Mouse (Mus musculus) hindbrain, embryonic 13.5 days (tissue): ENCODE results near the gene Ell3. TPM values are rescaled to one million over a fixed set of nuclear protein-coding genes. Genes with fewer than 3 reads are reported as not detected.
A peak's percentile ranks its signal among the peaks of the same experiment; 100 is the strongest.

Source experiments
- ATAC-seq: fragments of 200-750 bp; cut with Nextera tagmentation; 2 replicates; pipeline ENCODE4 v1.8.0; 2017; ENCODE audit warnings: moderate TSS enrichment; ENCODE audit not compliant: low FRiP score
- H3K27ac ChIP-seq: fragments of 300-500 bp; sonication (generic); 2 replicates; pipeline ENCODE4 v1.5.1; 2015; ENCODE audit warnings: inconsistent platforms, mild to moderate bottlenecking, moderate library complexity
- H3K27me3 ChIP-seq: fragments of 300-500 bp; sonication (generic); 2 replicates; pipeline ENCODE4 v1.6.1; 2015; ENCODE audit warnings: mild to moderate bottlenecking, inconsistent platforms
- H3K36me3 ChIP-seq: fragments of 300-500 bp; sonication (generic); 2 replicates; pipeline ENCODE4 v1.6.1; 2015; ENCODE audit warnings: mild to moderate bottlenecking, inconsistent platforms
- H3K4me1 ChIP-seq: fragments of 300-500 bp; sonication (generic); replicated peaks from 2 replicates; pipeline ENCODE4 v1.6.1; 2015; ENCODE audit warnings: inconsistent platforms
- H3K4me2 ChIP-seq: fragments of 300-500 bp; sonication (generic); 2 replicates; pipeline ENCODE4 v1.6.1; 2015; ENCODE audit warnings: inconsistent platforms, mild to moderate bottlenecking, moderate library complexity
- H3K4me3 ChIP-seq: fragments of 300-500 bp; sonication (generic); 2 replicates; pipeline ENCODE4 v1.5.1; 2015; ENCODE audit warnings: mild to moderate bottlenecking, inconsistent platforms
- H3K9ac ChIP-seq: fragments of 300-500 bp; sonication (generic); 2 replicates; pipeline ENCODE4 v1.6.1; 2015; ENCODE audit warnings: mild to moderate bottlenecking, inconsistent platforms
- H3K9me3 ChIP-seq: fragments of 300-500 bp; sonication (generic); 2 replicates; pipeline ENCODE4 v1.6.1; 2016; ENCODE audit warnings: inconsistent platforms
- WGBS: fragments of 180-500 bp; shearing (Covaris S2); methylation state at CpG from one replicate; pipeline ENCODE4 v1.1.7; 2015; 5-methylcytosine and 5-hydroxymethylcytosine counted together
- polyA plus RNA-seq: library from polyadenylated mRNA; unstranded; fragments of >200 nt; fragmentation: Nextera tagmentation; extraction: Ambion mirVana; gene quantifications from 2 replicates; pipeline ENCODE4 v1.2.1, GENCODE M21; 2015

Ell3 gene
- polyA plus RNA-seq, 1 experiment from 2014 or later, result 2.8 TPM

DNA sequence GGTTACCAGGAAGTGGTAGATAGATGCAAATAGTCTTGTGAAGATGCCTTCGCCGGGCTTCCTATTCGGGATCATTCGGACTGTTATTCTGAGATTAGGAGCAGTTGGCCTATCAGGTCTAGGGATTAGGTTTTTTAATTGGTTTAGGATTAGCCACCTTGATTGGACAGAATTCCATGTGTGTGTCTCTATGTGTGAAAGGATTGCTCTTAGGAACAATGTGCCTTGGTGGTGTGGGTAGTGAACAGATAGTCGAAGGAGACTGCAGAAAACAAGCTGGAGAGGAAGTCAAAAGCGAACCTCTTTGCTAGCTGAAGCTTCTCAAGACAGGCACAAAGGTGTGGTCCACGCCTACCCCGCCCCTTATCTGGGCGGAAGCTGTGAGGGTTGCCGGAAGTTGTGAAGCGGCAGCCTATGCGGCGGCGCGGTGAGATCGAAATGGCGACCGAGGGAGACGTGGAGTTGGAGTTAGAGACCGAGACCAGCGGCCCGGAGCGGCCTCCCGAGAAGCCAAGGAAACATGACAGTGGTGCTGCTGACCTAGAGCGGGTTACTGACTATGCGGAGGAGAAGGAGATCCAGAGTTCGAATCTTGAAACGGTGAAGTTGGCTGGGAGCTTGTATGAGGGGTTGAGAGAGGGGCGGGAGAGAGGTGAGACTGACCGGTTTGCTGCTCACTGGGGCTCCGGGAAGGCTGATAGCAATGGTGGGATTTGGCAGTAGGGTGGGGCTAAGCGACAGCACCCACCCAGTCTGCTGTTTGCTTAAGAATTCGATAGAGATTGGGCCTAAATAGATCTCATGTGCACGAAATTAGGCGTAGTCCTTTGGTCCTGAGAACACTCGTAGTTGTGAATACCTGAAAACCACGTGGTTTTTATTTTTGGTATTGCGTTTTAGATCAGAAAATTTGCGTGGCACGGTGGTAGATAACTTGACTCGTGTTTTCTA lies 12.9 kb upstream of the Ell3 start, which contains the start of gene Serinc4:
Gene Serinc4 (minus strand): TSS at position 90 of the 951 bp plus-strand sequence.
- Histone ChIP-seq H3K4me3 (peak within 1 kb of the TSS; percentile 78), H3K27me3 (no peaks in the 10 kb centered on the region), H3K27ac (peak within 1 kb of the TSS; percentile 76), H3K9ac (peak within 1 kb of the TSS; percentile 83), H3K9me3 (no peaks in the 10 kb centered on the region), H3K4me1 (peaks cover 24% of the 10 kb centered on the region), H3K36me3 (peaks cover 46% of the 10 kb centered on the region), H3K4me2 (peak within 1 kb of the TSS; percentile 70)
- 6% methylated on average over 41 of the region's 41 CpGs for WGBS
- ATAC-seq, result peak; percentile 91

GRCm38 (mm10) chr2:121455534-121455933 lies 11.5 kb upstream of the Ell3 start:
- WGBS, result 80% methylated on average over 5 of the region's 5 CpGs
- peaks cover 49% of the 10 kb centered on the region for H3K36me3 ChIP-seq
- H3K4me3 ChIP-seq, result no peak overlapping the region
- no peak for ATAC-seq
- no peak overlapping the region for H3K4me2 ChIP-seq
- H3K27me3 ChIP-seq, result no peaks in the 10 kb centered on the region
- H3K9me3 ChIP-seq, result no peaks in the 10 kb centered on the region
- no peak overlapping the region for H3K9ac ChIP-seq
- peaks cover 35% of the 10 kb centered on the region for H3K4me1 ChIP-seq
- H3K27ac ChIP-seq, result no peak overlapping the region

DNA sequence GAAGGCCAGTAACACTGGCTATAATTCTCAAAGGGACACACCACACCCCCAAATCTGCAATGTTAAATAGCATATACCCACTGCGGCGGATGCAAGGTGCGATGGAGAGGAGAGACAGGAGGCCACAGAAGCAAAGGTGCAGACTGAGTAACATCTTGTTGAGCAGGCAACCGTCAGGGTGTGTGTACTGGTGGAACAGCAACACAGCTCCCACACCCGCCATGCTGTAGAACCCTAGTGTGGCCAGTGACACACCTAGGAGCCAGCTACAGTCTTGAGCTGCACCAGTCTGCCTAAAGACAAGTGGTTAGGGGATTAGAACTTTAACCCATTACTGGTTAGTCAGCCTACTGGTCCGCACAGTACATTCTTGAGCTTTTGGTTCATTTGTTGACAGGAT lies 9.8 kb upstream of the Ell3 start:
- Histone ChIP-seq H3K27ac (no peak overlapping the region), H3K36me3 (peaks cover 36% of the 10 kb centered on the region), H3K4me2 (no peak overlapping the region), H3K4me1 (peaks cover 41% of the 10 kb centered on the region), H3K9ac (no peak overlapping the region), H3K27me3 (no peaks in the 10 kb centered on the region), H3K4me3 (no peak overlapping the region), H3K9me3 (no peaks in the 10 kb centered on the region)
- 91% methylated on average over 6 of the region's 6 CpGs for WGBS
- ATAC-seq, result no peak

DNA sequence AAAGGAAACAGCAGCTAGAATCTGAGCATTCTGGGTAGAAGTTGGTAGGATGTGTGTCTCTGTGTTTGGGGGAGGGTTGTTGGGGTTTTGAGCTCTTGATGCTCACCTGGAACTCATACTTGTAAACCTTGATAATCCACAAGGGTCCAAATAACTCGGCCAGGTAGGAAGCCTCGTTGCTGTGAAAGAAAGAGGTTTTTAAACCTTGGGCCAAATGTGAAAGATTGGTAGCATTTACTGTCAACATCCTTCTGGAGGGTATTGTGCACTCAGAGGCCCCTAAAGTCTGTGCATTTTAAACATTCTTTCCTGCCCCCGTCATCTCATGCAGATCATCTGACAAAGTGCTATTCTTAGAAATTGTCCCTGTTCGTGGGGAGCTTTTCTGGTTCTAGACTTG lies 8.9 kb upstream of the Ell3 start, which contains the start of gene Hypk:
Gene Hypk (plus strand): TSS at position 301 of the 400 bp plus-strand sequence.
- Histone ChIP-seq H3K9me3 (no peaks in the 10 kb centered on the region), H3K4me2 (no peak within 1 kb of the TSS), H3K4me3 (no peak within 1 kb of the TSS), H3K27ac (no peak within 1 kb of the TSS), H3K9ac (no peak within 1 kb of the TSS), H3K4me1 (peaks cover 42% of the 10 kb centered on the region), H3K27me3 (no peaks in the 10 kb centered on the region), H3K36me3 (peaks cover 31% of the 10 kb centered on the region)
- ATAC-seq, result no peak
- 80% methylated on average over 4 of the region's 4 CpGs for WGBS

DNA sequence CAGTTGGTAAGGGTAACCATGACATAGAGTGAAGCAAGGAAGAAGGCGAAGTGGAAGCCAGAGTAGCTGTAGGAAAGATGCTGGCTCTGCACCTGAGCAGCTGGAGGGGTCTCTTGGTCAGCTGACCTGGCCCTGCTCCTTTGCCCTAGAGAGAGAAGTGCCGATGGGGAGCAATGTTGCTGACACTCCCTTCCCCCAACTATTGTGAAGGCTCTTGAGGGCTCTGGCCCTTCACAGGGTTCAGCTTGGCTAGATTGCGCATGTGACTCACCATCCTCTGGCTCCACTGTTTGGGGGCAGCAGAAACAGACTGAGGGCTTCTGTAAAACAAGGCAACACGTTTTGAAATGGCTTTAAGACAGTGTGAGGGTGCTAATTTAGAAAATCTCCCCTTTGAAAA lies 8.3 kb upstream of the Ell3 start:
- H3K4me1 ChIP-seq, result peaks cover 39% of the 10 kb centered on the region
- H3K27me3 ChIP-seq, result no peaks in the 10 kb centered on the region
- WGBS, result 86% methylated on average over 4 of the region's 4 CpGs
- H3K9ac ChIP-seq, result no peak overlapping the region
- ATAC-seq, result no peak
- H3K4me3 ChIP-seq, result no peak overlapping the region
- no peaks in the 10 kb centered on the region for H3K9me3 ChIP-seq
- no peak overlapping the region for H3K27ac ChIP-seq
- H3K36me3 ChIP-seq, result peaks cover 31% of the 10 kb centered on the region
- no peak overlapping the region for H3K4me2 ChIP-seq

DNA sequence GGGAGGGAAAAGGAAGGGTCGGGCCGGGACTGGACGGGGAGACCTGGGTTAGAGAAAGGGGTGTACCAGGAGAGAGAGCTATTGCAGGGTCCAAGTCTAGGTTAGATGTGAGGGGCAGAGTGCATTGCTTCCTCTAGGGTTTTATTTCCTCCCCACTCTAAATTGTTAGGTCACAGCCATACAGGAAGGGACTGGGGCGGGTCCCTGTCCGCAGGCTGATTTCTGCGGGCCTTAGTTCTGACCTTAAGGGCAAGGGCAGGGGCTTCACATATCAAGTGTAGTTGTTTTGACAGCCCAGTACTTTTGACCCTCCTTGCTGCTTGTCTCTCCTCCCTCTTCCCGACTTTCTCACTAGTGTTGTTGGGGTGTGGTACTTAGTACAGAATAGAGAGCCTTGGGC lies 6.0 kb upstream of the Ell3 start:
- ATAC-seq, result 0 out of 2 replicates have a peak, but pooled peaks have one; percentile 0
- Histone ChIP-seq H3K27ac (peak overlapping the region; percentile 98), H3K27me3 (no peaks in the 10 kb centered on the region), H3K9me3 (no peaks in the 10 kb centered on the region), H3K4me2 (peak overlapping the region; percentile 84), H3K4me1 (peaks cover 28% of the 10 kb centered on the region), H3K36me3 (peaks cover 31% of the 10 kb centered on the region), H3K4me3 (peak overlapping the region; percentile 93), H3K9ac (peak overlapping the region; percentile 95)
- 3% methylated on average over 7 of the region's 7 CpGs for WGBS

- peak overlapping the region; percentile 98 for H3K27ac ChIP-seq
- no peaks in the 10 kb centered on the region for H3K9me3 ChIP-seq
- under 1% methylated on average over 52 of the region's 54 CpGs for whole genome bisulfite sequencing
- H3K36me3 ChIP-seq, result peaks cover 31% of the 10 kb centered on the region
- ATAC-seq, result peak; percentile 80
- no peaks in the 10 kb centered on the region for H3K27me3 ChIP-seq
- H3K9ac ChIP-seq, result peak overlapping the region; percentile 95
- peak overlapping the region; percentile 84 for H3K4me2 ChIP-seq
- peaks cover 28% of the 10 kb centered on the region for H3K4me1 ChIP-seq
- peak overlapping the region; percentile 93 for H3K4me3 ChIP-seq
Measured at GRCm38 (mm10) chr2:121449545-121450011, 5.5 kb upstream of the Ell3 start.

GRCm38 (mm10) chr2:121448739-121449535 lies 4.9 kb upstream of the Ell3 start, which contains the start of gene Serf2:
Gene Serf2, plus strand, starts transcription at chr2:121449195.
- peak; percentile 99 for ATAC-seq
- peaks cover 27% of the 10 kb centered on the region for H3K4me1 ChIP-seq
- peak within 1 kb of the TSS; percentile 93 for H3K4me3 ChIP-seq
- peak within 1 kb of the TSS; percentile 84 for H3K4me2 ChIP-seq
- H3K36me3 ChIP-seq, result peaks cover 26% of the 10 kb centered on the region
- H3K9ac ChIP-seq, result peak within 1 kb of the TSS; percentile 95
- H3K27me3 ChIP-seq, result no peaks in the 10 kb centered on the region
- H3K9me3 ChIP-seq, result no peaks in the 10 kb centered on the region
- under 1% methylated on average over 73 of the region's 74 CpGs for WGBS
- H3K27ac ChIP-seq, result peak within 1 kb of the TSS; percentile 98

- 17% methylated on average over 9 of the region's 9 CpGs for WGBS
Measured at GRCm38 (mm10) chr2:121448136-121448535, 4.1 kb upstream of the Ell3 start.

GRCm38 (mm10) chr2:121447006-121447405 lies 2.9 kb upstream of the Ell3 start:
- Histone ChIP-seq H3K4me3 (no peak overlapping the region), H3K27me3 (peaks cover 13% of the 10 kb centered on the region), H3K4me2 (no peak overlapping the region), H3K9me3 (no peaks in the 10 kb centered on the region), H3K27ac (no peak overlapping the region), H3K36me3 (peaks cover 7% of the 10 kb centered on the region; the same call in 1 of the 2 replicates), H3K9ac (no peak overlapping the region), H3K4me1 (peaks cover 32% of the 10 kb centered on the region)
- 93% methylated on average over 3 of the region's 3 CpGs for WGBS
- no peak for ATAC-seq

More at GRCm38 (mm10) chr2:121448136-121448535, 4.1 kb upstream of the Ell3 start:
- H3K9ac ChIP-seq, result peak overlapping the region; percentile 58; the same call in 1 of the 2 replicates
- peak overlapping the region; percentile 84 for H3K27ac ChIP-seq
- H3K27me3 ChIP-seq, result peaks cover 2% of the 10 kb centered on the region
- H3K36me3 ChIP-seq, result peaks cover 18% of the 10 kb centered on the region
- no peak for ATAC-seq
- H3K4me3 ChIP-seq, result peak overlapping the region; percentile 93
- H3K4me2 ChIP-seq, result peak overlapping the region; percentile 84
- peaks cover 24% of the 10 kb centered on the region for H3K4me1 ChIP-seq
- H3K9me3 ChIP-seq, result no peaks in the 10 kb centered on the region

GRCm38 (mm10) chr2:121446506-121446905 lies 2.4 kb upstream of the Ell3 start:
- Histone ChIP-seq H3K27ac (no peak overlapping the region), H3K27me3 (peaks cover 18% of the 10 kb centered on the region), H3K9me3 (no peaks in the 10 kb centered on the region), H3K9ac (no peak overlapping the region), H3K36me3 (peaks cover 6% of the 10 kb centered on the region; the same call in 1 of the 2 replicates), H3K4me3 (no peak overlapping the region), H3K4me1 (peaks cover 35% of the 10 kb centered on the region), H3K4me2 (no peak overlapping the region)
- 79% methylated on average over 4 of the region's 4 CpGs for WGBS
- no peak for ATAC-seq

GRCm38 (mm10) chr2:121445117-121445516 lies 1.0 kb upstream of the Ell3 start:
- peaks cover under 1% of the 10 kb centered on the region; the same call in 1 of the 2 replicates for H3K36me3 ChIP-seq
- no peak for ATAC-seq
- H3K4me2 ChIP-seq, result no peak overlapping the region
- 89% methylated on average over 3 of the region's 3 CpGs for WGBS
- peaks cover 22% of the 10 kb centered on the region for H3K4me1 ChIP-seq
- H3K27ac ChIP-seq, result no peak overlapping the region
- H3K27me3 ChIP-seq, result peaks cover 30% of the 10 kb centered on the region
- no peaks in the 10 kb centered on the region for H3K9me3 ChIP-seq
- H3K9ac ChIP-seq, result no peak overlapping the region
- H3K4me3 ChIP-seq, result no peak overlapping the region
